Mouse (Mus musculus) cerebellum, adult 2 months (tissue): Measurements from ENCODE around the gene Cuta.

Experiments
- CTCF ChIP-seq: fragments of 200-500 bp; IDR thresholded peaks from 2 replicates; pipeline ENCODE4 v1.5.1; 2011; ENCODE audit warnings: low read depth, mild to moderate bottlenecking, control low read depth, low read length, moderate library complexity, borderline replicate concordance; ENCODE audit not compliant: insufficient read depth
- POLR2A ChIP-seq: fragments of 200-500 bp; IDR thresholded peaks from 2 replicates; pipeline ENCODE4 v1.6.1; 2011; ENCODE audit warnings: low read length, control low read depth, borderline replicate concordance; ENCODE audit not compliant: insufficient read depth

- TF ChIP-seq POLR2A, result no peak
- TF ChIP-seq CTCF, result no peak
Measured at GRCm38 (mm10) chr17:26985503-26986179, 46.3 kb upstream of the Cuta start.
